Comparison of ENCODE assay signal across 8 mouse cellular contexts in the genomic region with DNA sequence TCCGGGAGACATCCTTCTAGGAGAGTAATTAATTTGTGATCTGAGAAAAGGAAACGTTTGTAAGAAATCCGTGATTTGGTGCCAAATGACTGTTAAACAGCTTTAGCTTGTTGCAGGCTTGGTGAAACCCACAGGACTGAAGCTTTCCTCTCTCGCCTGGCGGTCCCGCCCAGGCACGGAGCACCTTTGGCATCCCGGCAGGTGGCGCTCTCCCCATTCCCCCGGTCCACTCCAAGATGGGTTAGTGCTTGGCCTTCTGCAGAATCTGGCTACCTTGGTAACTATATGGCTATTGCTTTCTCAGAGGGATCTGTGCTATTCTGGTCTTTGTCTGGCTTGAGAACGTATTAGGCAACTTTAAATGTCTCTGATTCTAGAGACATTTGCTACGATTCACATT. TPM values are rescaled to one million over a fixed set of nuclear protein-coding genes. Genes with fewer than 3 reads are reported as not detected.
DNase-seq lines count a peak whose midpoint lies in the region; ATAC-seq and TF ChIP-seq lines count a peak whose summit lies in the region.

No protein-coding gene starts in this region.

- WGBS in embryonic facial prominence, embryonic 10.5 days: 17% methylated on average over 12 of the region's 12 CpGs
- 7% methylated on average over 12 of the region's 12 CpGs for WGBS in heart, adult 2 months
- WGBS in kidney, embryonic 15.5 days: 15% methylated on average over 12 of the region's 12 CpGs

- DNase-seq in 3T3-L1 (ENCODE audit: low read depth, low spot score) (peak; percentile 87), liver (peak; percentile 80)
- DNase-seq in adrenal gland, postnatal 10 days: peak; percentile 93
- peak; percentile 85 for DNase-seq in embryonic facial prominence, embryonic 10.5 days (ENCODE audit: low spot score)
- peak; percentile 84 to 92 for DNase-seq in heart, adult 2 months
- DNase-seq in spleen, postnatal 10 days (ENCODE audit: low spot score in 2 of 2): peak; percentile 50 to 85

- H3K79me2 ChIP-seq in heart, adult 2 months (replicated peaks; ENCODE audit: control insufficient read depth, insufficient read depth, low read length): no peaks in the 10 kb centered on the region

- no peak overlapping the region for H3K9ac ChIP-seq in heart, adult 2 months (ENCODE audit: low read depth, low read length)
- H3K9ac ChIP-seq in kidney, embryonic 15.5 days: no peak overlapping the region

- ATAC-seq in kidney, embryonic 15.5 days (replicated peaks; ENCODE audit: low FRiP score): peak; percentile 69; the same call in 1 of the 2 replicates
- peak; percentile 95 for ATAC-seq in monocyte, adult 5-6 weeks (replicated peaks; ENCODE audit: insufficient number of reproducible peaks, low FRiP score, low TSS enrichment, poor library complexity, severe bottlenecking)

- no peak overlapping the region for H3K27ac ChIP-seq in embryonic facial prominence, embryonic 10.5 days (replicated peaks)
- no peak overlapping the region for H3K27ac ChIP-seq in heart, adult 2 months
- no peak overlapping the region for H3K27ac ChIP-seq in kidney, embryonic 15.5 days

- H3K4me1 ChIP-seq in embryonic facial prominence, embryonic 10.5 days: no peaks in the 10 kb centered on the region
- peaks cover 1% of the 10 kb centered on the region; the same call in 1 of the 2 replicates for H3K4me1 ChIP-seq in heart, adult 2 months (ENCODE audit: control insufficient read depth, insufficient read depth, low read length)
- H3K4me1 ChIP-seq in kidney, embryonic 15.5 days: no peaks in the 10 kb centered on the region

- no peak; the same call in 1 of the 2 replicates for TF ChIP-seq CTCF in heart, adult 2 months (IDR thresholded peaks at IDR 0.05)

- H3K36me3 ChIP-seq in embryonic facial prominence, embryonic 10.5 days (replicated peaks): no peaks in the 10 kb centered on the region
- no peaks in the 10 kb centered on the region for H3K36me3 ChIP-seq in heart, adult 2 months (ENCODE audit: control insufficient read depth, insufficient read depth, low read length)
- no peaks in the 10 kb centered on the region for H3K36me3 ChIP-seq in kidney, embryonic 15.5 days

- peak; percentile 83; the same call in 1 of the 2 replicates for TF ChIP-seq EP300 in heart, adult 2 months (IDR thresholded peaks at IDR 0.05; ENCODE audit: insufficient read depth, low read depth, low read length)

- intact Hi-C loops in heart, adult 2 months (cut with DNase I): loop anchor here (1.0 kb wide), 1 partner anchor 142 kb away; no protein-coding TSS in a partner anchor

- no peaks in the 10 kb centered on the region for H3K9me3 ChIP-seq in embryonic facial prominence, embryonic 10.5 days
- no peaks in the 10 kb centered on the region for H3K9me3 ChIP-seq in kidney, embryonic 15.5 days (replicated peaks)

- no peak overlapping the region for H3K4me3 ChIP-seq in embryonic facial prominence, embryonic 10.5 days
- H3K4me3 ChIP-seq in heart, adult 2 months: no peak overlapping the region
- H3K4me3 ChIP-seq in kidney, embryonic 15.5 days (replicated peaks): no peak overlapping the region

- no peak for TF ChIP-seq POLR2A in heart, adult 2 months (IDR thresholded peaks at IDR 0.05; ENCODE audit: insufficient read depth, low read depth, low read length)

- H3K27me3 ChIP-seq in embryonic facial prominence, embryonic 10.5 days (replicated peaks; ENCODE audit: low read depth, poor library complexity, severe bottlenecking): peaks cover 7% of the 10 kb centered on the region
- no peaks in the 10 kb centered on the region for H3K27me3 ChIP-seq in heart, adult 2 months (ENCODE audit: control insufficient read depth, insufficient read depth, low read length)
- H3K27me3 ChIP-seq in kidney, embryonic 15.5 days: no peaks in the 10 kb centered on the region

- no peak overlapping the region for H3K4me2 ChIP-seq in kidney, embryonic 15.5 days

RNA-seq across cellular contexts. Expression of a gene that starts 6.6 kb away (rescaled TPM):
- 10 to 100 TPM; 47.8 to 80.8 TPM for total RNA-seq in adrenal gland, postnatal 10 days (2021)
- 0.53 and 1.00 TPM in 2 replicates for polyA plus RNA-seq in embryonic facial prominence, embryonic 10.5 days (2016; fragmentation: Nextera tagmentation; extraction: Ambion mirVana)
- 10 to 100 TPM; 13.3 to 14.9 TPM for total RNA-seq in heart, adult 2 months (2021)
- polyA plus RNA-seq in heart, adult 2 months (2012; rRNA removed): 6.2 and 10.1 TPM in 2 replicates
- polyA plus RNA-seq in kidney, embryonic 15.5 days (2015; fragmentation: Nextera tagmentation; extraction: Ambion mirVana): 10.5 and 12.7 TPM in 2 replicates
- total RNA-seq in monocyte, adult 5-6 weeks (2017): 94.5 to 113 TPM (median 95.7 TPM) in 3 replicates
